Mouse (Mus musculus): ENCODE data around the gene Mcm9. TPM values are rescaled to one million over a fixed set of nuclear protein-coding genes. Genes with fewer than 3 reads are reported as not detected.
"Not testable (repeated sequence)": the region's sequence is repeated elsewhere in the genome, so short reads cannot be mapped to it uniquely, and the experiment has no call there.

Mcm9 gene
- total RNA-seq, 1 experiment from 2014 or later = 16.9 TPM

GRCm38 (mm10) chr10:53499518-53499917 lies 130.7 kb downstream of the Mcm9 start:
- DNase-seq = no peak

GRCm38 (mm10) chr10:53495349-53495748 lies 134.9 kb downstream of the Mcm9 start:
- not testable (repeated sequence) for DNase-seq

DNA sequence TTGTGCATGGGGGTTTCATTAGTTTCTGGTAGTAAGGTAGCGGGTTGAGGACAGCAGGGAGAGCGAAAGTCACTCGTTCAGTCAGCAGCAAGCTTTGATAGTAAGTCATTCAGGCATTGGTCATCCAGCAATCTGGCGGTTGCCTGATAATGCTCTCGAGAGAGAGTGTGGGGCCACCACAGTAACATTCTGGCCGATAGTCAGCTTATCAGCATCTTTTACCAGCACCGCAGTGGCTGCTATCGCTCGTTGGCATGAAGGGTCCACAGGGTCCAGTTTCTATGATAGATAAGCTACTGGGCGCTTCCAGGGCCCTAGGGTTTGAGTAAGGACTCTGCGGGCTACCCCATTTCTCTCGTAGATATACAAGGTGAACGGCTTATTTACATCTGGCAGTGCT lies 136.3 kb downstream of the Mcm9 start:
- DNase-seq = no peak

Other genes with a start within 250 kb of the Mcm9 start
- 34.5 and 39.0 TPM in 2 replicates for gene Asf1a, start 33.7 kb downstream of the Mcm9 start, total RNA-seq (2021)
- gene Fam184a, start 120.7 kb upstream of the Mcm9 start, total RNA-seq (2021) = 2.4 and 2.5 TPM in 2 replicates